Mouse (Mus musculus) right cerebral cortex, postnatal 10 days (tissue): ENCODE measurements around the gene Vmn1r36.
"Not testable (repeated sequence)": the region's sequence is repeated elsewhere in the genome, so short reads cannot be mapped to it uniquely, and the experiment has no call there.

Experiments
- DNase-seq, 2 experiments: peaks; one replicate each; pipeline ENCODE4 v3.0.0; 2021; ENCODE audit warnings: low spot score in 2 of 2

Vmn1r36 gene

DNA sequence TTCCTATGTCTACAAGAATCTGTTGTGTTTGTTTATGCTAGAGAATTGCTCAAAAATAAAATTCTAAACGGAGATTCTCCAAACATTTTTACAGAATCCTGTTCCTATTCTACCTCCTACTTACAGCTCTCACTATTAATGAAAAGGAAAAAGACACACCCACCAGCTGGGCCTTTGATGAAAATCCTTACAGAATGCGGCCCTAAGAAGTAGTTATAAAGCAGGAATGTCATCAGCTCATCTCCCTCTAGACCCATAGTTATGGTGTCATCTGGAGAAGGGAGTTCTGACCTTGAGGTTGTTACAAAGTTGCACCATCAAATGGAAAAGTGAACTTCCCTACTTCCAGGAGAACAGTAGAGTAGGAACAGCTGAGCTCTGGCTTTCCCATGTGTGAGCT, at the start of gene Vmn1r36:
TSS of gene Vmn1r36 (minus strand) at position 101 of the 400 bp plus-strand sequence.
- DNase-seq: not testable (repeated sequence)

GRCm38 (mm10) chr6:66729082-66729481, 10.1 kb upstream of the Vmn1r36 start, which contains the start of gene Vmn1r37:
TSS of gene Vmn1r37 (plus strand) at chr6:66729382.
- DNase-seq: not testable (repeated sequence)

DNA sequence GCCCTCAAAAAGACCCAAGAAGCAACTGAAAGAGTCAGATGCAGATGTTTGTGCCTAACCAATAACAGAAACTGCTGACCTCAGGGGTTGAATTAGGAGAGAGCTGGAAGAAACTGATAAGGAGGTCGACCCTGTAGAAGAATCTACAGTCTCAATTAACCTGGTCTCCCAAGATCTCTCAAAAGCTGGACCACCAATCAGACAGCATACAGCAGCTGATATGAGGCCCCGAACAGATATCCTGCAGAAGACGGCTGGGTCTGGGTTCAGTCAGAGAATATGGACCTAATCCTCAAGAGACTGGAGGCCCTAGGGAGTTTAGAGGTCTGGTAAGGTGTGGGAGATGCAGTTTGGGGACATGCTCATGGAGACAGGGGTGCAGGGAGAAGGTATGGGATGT, 5.1 kb downstream of the Vmn1r36 start:
- no peak for DNase-seq

GRCm38 (mm10) chr6:66708901-66709300, 10.1 kb downstream of the Vmn1r36 start:
- no peak for DNase-seq

GRCm38 (mm10) chr6:66685806-66686205, 33.2 kb downstream of the Vmn1r36 start, which contains the start of gene Vmn1r35:
TSS of gene Vmn1r35 (minus strand) at chr6:66685906.
- no peak for DNase-seq
